Mouse (Mus musculus): ENCODE results near the gene Trp53bp2. TPM values are rescaled to one million over a fixed set of nuclear protein-coding genes. Genes with fewer than 3 reads are reported as not detected.

The Trp53bp2 gene
- polyA plus RNA-seq, 1 experiment = 17.4 TPM

- TF ChIP-seq CTCF (IDR thresholded peaks at IDR 0.05; ENCODE audit: borderline replicate concordance, insufficient read depth, low read length) = no peak
- TF ChIP-seq POLR2A (IDR thresholded peaks at IDR 0.05; ENCODE audit: low read depth, low read length) = no peak
- Histone ChIP-seq H3K27ac (ENCODE audit: insufficient read depth, low read length) (no peak overlapping the region), H3K4me1 (ENCODE audit: control insufficient read depth, insufficient read depth, low read length) (peaks cover 16% of the 10 kb centered on the region)
Measured at GRCm38 (mm10) chr1:182494285-182495145, 85.5 kb downstream of the Trp53bp2 start.

DNA sequence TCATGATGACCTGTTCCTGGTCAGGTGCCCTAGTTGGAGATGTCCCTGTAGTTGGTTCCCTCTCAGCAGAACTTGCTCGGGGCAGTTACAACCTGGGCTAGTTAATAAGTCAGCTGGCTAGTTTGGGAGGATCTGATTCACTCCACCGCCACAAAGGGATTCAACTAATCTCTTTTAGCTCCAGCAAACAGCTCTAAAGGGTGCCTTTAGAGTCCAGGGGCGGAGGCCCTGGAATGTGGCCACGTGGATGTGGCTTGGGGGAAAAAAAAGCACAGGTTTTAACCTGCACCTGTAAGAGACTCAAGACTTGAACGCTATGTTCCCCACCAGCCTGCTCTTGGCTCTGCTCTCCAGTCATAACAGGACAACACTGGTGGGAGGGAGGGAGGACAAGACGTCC, 87.7 kb downstream of the Trp53bp2 start:
- H3K4me3 ChIP-seq (ENCODE audit: insufficient read depth, low read length) = no peak overlapping the region
- H3K4me1 ChIP-seq (ENCODE audit: control insufficient read depth, insufficient read depth, low read length) = peaks cover 19% of the 10 kb centered on the region
- H3K27ac ChIP-seq (ENCODE audit: insufficient read depth, low read length) = no peak overlapping the region
- TF ChIP-seq CTCF (IDR thresholded peaks at IDR 0.05; ENCODE audit: borderline replicate concordance, insufficient read depth, low read length) (no peak), POLR2A (IDR thresholded peaks at IDR 0.05; ENCODE audit: low read depth, low read length) (no peak)

More at GRCm38 (mm10) chr1:182494285-182495145, 85.5 kb downstream of the Trp53bp2 start:
- H3K4me3 ChIP-seq (ENCODE audit: insufficient read depth, low read length) = no peak overlapping the region

GRCm38 (mm10) chr1:182497736-182498135, 88.8 kb downstream of the Trp53bp2 start:
- no peak overlapping the region for H3K4me3 ChIP-seq (ENCODE audit: insufficient read depth, low read length)
- peaks cover 19% of the 10 kb centered on the region for H3K4me1 ChIP-seq (ENCODE audit: control insufficient read depth, insufficient read depth, low read length)
- TF ChIP-seq POLR2A (IDR thresholded peaks at IDR 0.05; ENCODE audit: low read depth, low read length) (no peak), CTCF (IDR thresholded peaks at IDR 0.05; ENCODE audit: borderline replicate concordance, insufficient read depth, low read length) (no peak)
- no peak overlapping the region for H3K27ac ChIP-seq (ENCODE audit: insufficient read depth, low read length)

- H3K4me1 ChIP-seq (ENCODE audit: control insufficient read depth, insufficient read depth, low read length) = peaks cover 29% of the 10 kb centered on the region
Measured at GRCm38 (mm10) chr1:182499443-182500089, 90.6 kb downstream of the Trp53bp2 start.

GRCm38 (mm10) chr1:182500224-182500623, 91.3 kb downstream of the Trp53bp2 start:
- TF ChIP-seq POLR2A (IDR thresholded peaks at IDR 0.05; ENCODE audit: low read depth, low read length) = no peak
- Histone ChIP-seq H3K4me3 (ENCODE audit: insufficient read depth, low read length) (no peak overlapping the region), H3K27ac (ENCODE audit: insufficient read depth, low read length) (no peak overlapping the region), H3K4me1 (ENCODE audit: control insufficient read depth, insufficient read depth, low read length) (peaks cover 26% of the 10 kb centered on the region)

More at GRCm38 (mm10) chr1:182499443-182500089, 90.6 kb downstream of the Trp53bp2 start:
- Histone ChIP-seq H3K4me3 (ENCODE audit: insufficient read depth, low read length) (no peak overlapping the region), H3K27ac (ENCODE audit: insufficient read depth, low read length) (no peak overlapping the region)
- no peak for TF ChIP-seq CTCF (IDR thresholded peaks at IDR 0.05; ENCODE audit: borderline replicate concordance, insufficient read depth, low read length)

- TF ChIP-seq CTCF (IDR thresholded peaks at IDR 0.05; ENCODE audit: borderline replicate concordance, insufficient read depth, low read length) (no peak), POLR2A (IDR thresholded peaks at IDR 0.05; ENCODE audit: low read depth, low read length) (no peak)
- Histone ChIP-seq H3K27ac (ENCODE audit: insufficient read depth, low read length) (no peak overlapping the region), H3K4me3 (ENCODE audit: insufficient read depth, low read length) (no peak overlapping the region), H3K4me1 (ENCODE audit: control insufficient read depth, insufficient read depth, low read length) (peaks cover 25% of the 10 kb centered on the region)
Measured at GRCm38 (mm10) chr1:182500843-182501242, 91.9 kb downstream of the Trp53bp2 start.

DNA sequence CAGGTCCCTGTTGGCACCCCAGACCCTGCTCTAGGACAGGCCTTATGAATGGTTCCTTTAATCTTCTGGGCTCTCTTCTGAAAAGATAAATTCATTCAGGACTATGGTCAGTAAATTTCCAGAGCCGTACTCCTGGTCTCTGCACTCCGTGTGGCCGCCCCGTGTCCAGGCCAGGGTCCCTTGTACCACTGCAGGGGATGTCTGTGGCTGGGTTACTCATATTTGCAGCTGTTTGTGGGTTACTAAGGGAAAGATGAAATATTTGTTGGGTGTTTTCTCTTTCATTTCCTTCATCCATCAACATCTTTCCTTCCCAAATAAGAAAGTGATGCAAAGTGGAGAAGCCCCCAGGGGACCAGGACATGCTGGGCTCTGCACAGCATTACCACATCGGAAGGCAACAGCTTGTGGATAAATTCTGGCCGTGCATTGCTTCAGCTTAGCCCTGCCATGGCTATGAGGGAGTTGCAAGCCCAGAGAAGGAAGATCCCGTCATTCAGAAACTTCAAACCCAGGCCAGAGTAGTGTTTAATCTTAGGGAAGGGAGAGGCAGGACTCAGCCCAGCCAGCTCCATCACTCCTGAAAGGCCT, 92.9 kb downstream of the Trp53bp2 start:
- Histone ChIP-seq H3K4me3 (ENCODE audit: insufficient read depth, low read length) (no peak overlapping the region), H3K4me1 (ENCODE audit: control insufficient read depth, insufficient read depth, low read length) (peaks cover 30% of the 10 kb centered on the region), H3K27ac (ENCODE audit: insufficient read depth, low read length) (no peak overlapping the region)
- TF ChIP-seq CTCF (IDR thresholded peaks at IDR 0.05; ENCODE audit: borderline replicate concordance, insufficient read depth, low read length) = no peak
- no peak for TF ChIP-seq POLR2A (IDR thresholded peaks at IDR 0.05; ENCODE audit: low read depth, low read length)

GRCm38 (mm10) chr1:182502491-182503050, 93.6 kb downstream of the Trp53bp2 start:
- Histone ChIP-seq H3K27ac (ENCODE audit: insufficient read depth, low read length) (no peak overlapping the region), H3K4me3 (ENCODE audit: insufficient read depth, low read length) (no peak overlapping the region), H3K4me1 (ENCODE audit: control insufficient read depth, insufficient read depth, low read length) (peaks cover 28% of the 10 kb centered on the region)
- TF ChIP-seq CTCF (IDR thresholded peaks at IDR 0.05; ENCODE audit: borderline replicate concordance, insufficient read depth, low read length) (no peak), POLR2A (IDR thresholded peaks at IDR 0.05; ENCODE audit: low read depth, low read length) (no peak)

- no peak overlapping the region for H3K27ac ChIP-seq (ENCODE audit: insufficient read depth, low read length)
- peaks cover 25% of the 10 kb centered on the region for H3K4me1 ChIP-seq (ENCODE audit: control insufficient read depth, insufficient read depth, low read length)
- TF ChIP-seq POLR2A (IDR thresholded peaks at IDR 0.05; ENCODE audit: low read depth, low read length) (no peak), CTCF (IDR thresholded peaks at IDR 0.05; ENCODE audit: borderline replicate concordance, insufficient read depth, low read length) (no peak)
- no peak overlapping the region for H3K4me3 ChIP-seq (ENCODE audit: insufficient read depth, low read length)
Measured at GRCm38 (mm10) chr1:182503206-182503900, 94.4 kb downstream of the Trp53bp2 start.

Data from embryonic fibroblast, embryonic 13.5 days (primary cell).